Mouse (Mus musculus) kidney, embryonic 14.5 days (tissue): ENCODE measurements around the gene Tcf15. TPM values are rescaled to one million over a fixed set of nuclear protein-coding genes. Genes with fewer than 3 reads are reported as not detected.

ENCODE experiments used
- polyA plus RNA-seq: library from polyadenylated mRNA; unstranded; fragments of >200 nt; fragmentation: Nextera tagmentation; extraction: Ambion mirVana; gene quantifications from 2 replicates; pipeline ENCODE4 v1.2.1, GENCODE M21; 2014

Tcf15 gene
- polyA plus RNA-seq, 1 experiment from 2014 or later, result 18.2 TPM

Other genes starting within 250 kb of the Tcf15 start
- gene Angpt4, start 232.4 kb upstream of the Tcf15 start, polyA plus RNA-seq, result 1.0 and 1.1 TPM in 2 replicates
- 19.7 and 29.9 TPM in 2 replicates for gene Fam110a, start 163.3 kb upstream of the Tcf15 start, polyA plus RNA-seq
- gene Slc52a3, start 147.1 kb upstream of the Tcf15 start, polyA plus RNA-seq, result 3.4 and 6.8 TPM in 2 replicates
- gene Scrt2, start 62.0 kb upstream of the Tcf15 start, polyA plus RNA-seq, result not detected in 2 replicates
- 4.7 and 9.5 TPM in 2 replicates for gene Srxn1, start 38.0 kb upstream of the Tcf15 start, polyA plus RNA-seq
- gene Csnk2a1, start 83.3 kb downstream of the Tcf15 start, polyA plus RNA-seq, result 136 and 149 TPM in 2 replicates
- gene Tbc1d20, start 150.3 kb downstream of the Tcf15 start, polyA plus RNA-seq, result 19.4 and 37.4 TPM in 2 replicates
- 59.1 and 87.1 TPM in 2 replicates for gene Rbck1, start 189.1 kb downstream of the Tcf15 start, polyA plus RNA-seq
- gene Trib3, start 200.5 kb downstream of the Tcf15 start, polyA plus RNA-seq, result 0.57 and 0.61 TPM in 2 replicates
- gene Nrsn2, start 233.1 kb downstream of the Tcf15 start, polyA plus RNA-seq, result 1.7 and 2.4 TPM in 2 replicates